Mouse (Mus musculus) kidney, postnatal 0 days (tissue): ENCODE results near the gene Lrrc8a. TPM values are rescaled to one million over a fixed set of nuclear protein-coding genes. Genes with fewer than 3 reads are reported as not detected.

ENCODE experiments used
- ATAC-seq: fragments of 200-750 bp; cut with Nextera tagmentation; replicated peaks from 2 replicates; pipeline ENCODE4 v1.8.0; 2017; ENCODE audit warnings: low read depth, moderate number of reproducible peaks, moderate TSS enrichment, moderate library complexity; ENCODE audit not compliant: low FRiP score
- DNase-seq: peaks from one replicate; pipeline ENCODE4 v3.0.0-alpha.2; 2016; ENCODE audit warnings: low spot score
- H3K27ac ChIP-seq: fragments of 300-500 bp; sonication (generic); 2 replicates; pipeline ENCODE4 v1.5.1; 2014; ENCODE audit warnings: mild to moderate bottlenecking
- H3K27me3 ChIP-seq: fragments of 300-500 bp; sonication (generic); 2 replicates; pipeline ENCODE4 v1.6.1; 2014; ENCODE audit warnings: low read length, mixed read lengths; ENCODE audit not compliant: insufficient read depth
- H3K36me3 ChIP-seq: fragments of 300-500 bp; sonication (generic); 2 replicates; pipeline ENCODE4 v1.6.1; 2014; ENCODE audit warnings: low read length, mixed read lengths; ENCODE audit not compliant: insufficient read depth
- H3K4me1 ChIP-seq: fragments of 300-500 bp; sonication (generic); replicated peaks from 2 replicates; pipeline ENCODE4 v1.6.1; 2014; ENCODE audit warnings: antibody characterized with exemption, low read length, mixed read lengths; ENCODE audit not compliant: insufficient read depth
- H3K4me2 ChIP-seq: fragments of 300-500 bp; sonication (generic); 2 replicates; pipeline ENCODE4 v1.6.1; 2014; ENCODE audit warnings: mild to moderate bottlenecking, low read length, moderate library complexity, mixed read lengths
- H3K4me3 ChIP-seq: fragments of 300-500 bp; sonication (generic); replicated peaks from 2 replicates; pipeline ENCODE4 v1.5.1; 2014; ENCODE audit warnings: low read depth, low read length
- H3K9ac ChIP-seq: fragments of 300-500 bp; sonication (generic); 2 replicates; pipeline ENCODE4 v1.6.1; 2014; ENCODE audit warnings: low read depth, low read length
- H3K9me3 ChIP-seq: fragments of 300-500 bp; sonication (generic); replicated peaks from 2 replicates; pipeline ENCODE4 v1.6.1; 2016; ENCODE audit warnings: low read length, inconsistent platforms, mixed read lengths
- CTCF ChIP-seq: IDR thresholded peaks from 2 replicates; pipeline ENCODE4 v1.5.1; 2016; ENCODE audit warnings: antibody characterized with exemption, low read depth, mild to moderate bottlenecking, moderate library complexity
- WGBS: fragments of 180-500 bp; shearing (Covaris S2); extraction: QIAGEN DNeasy Blood & Tissue Kit; methylation state at CpG from one replicate; pipeline ENCODE4 v1.1.7; 2014; 5-methylcytosine and 5-hydroxymethylcytosine counted together
- polyA plus RNA-seq: library from polyadenylated mRNA; unstranded; fragments of >200 nt; fragmentation: Nextera tagmentation; extraction: Ambion mirVana; gene quantifications from 2 replicates; pipeline ENCODE4 v1.2.1, GENCODE M21; 2015

Gene Lrrc8a
- polyA plus RNA-seq, 1 experiment from 2014 or later: 50.2 TPM

GRCm38 (mm10) chr2:30212169-30212545 lies 25.4 kb upstream of the Lrrc8a start:
- DNase-seq (no peak), ATAC-seq (no peak)
- Histone ChIP-seq H3K9me3 (no peaks in the 10 kb centered on the region), H3K4me1 (no peaks in the 10 kb centered on the region), H3K36me3 (no peaks in the 10 kb centered on the region), H3K4me3 (no peak overlapping the region), H3K4me2 (no peak overlapping the region), H3K27me3 (no peaks in the 10 kb centered on the region), H3K27ac (no peak overlapping the region), H3K9ac (no peak overlapping the region)
- WGBS: 83% methylated on average over 4 of the region's 4 CpGs
- TF ChIP-seq CTCF: no peak

DNA sequence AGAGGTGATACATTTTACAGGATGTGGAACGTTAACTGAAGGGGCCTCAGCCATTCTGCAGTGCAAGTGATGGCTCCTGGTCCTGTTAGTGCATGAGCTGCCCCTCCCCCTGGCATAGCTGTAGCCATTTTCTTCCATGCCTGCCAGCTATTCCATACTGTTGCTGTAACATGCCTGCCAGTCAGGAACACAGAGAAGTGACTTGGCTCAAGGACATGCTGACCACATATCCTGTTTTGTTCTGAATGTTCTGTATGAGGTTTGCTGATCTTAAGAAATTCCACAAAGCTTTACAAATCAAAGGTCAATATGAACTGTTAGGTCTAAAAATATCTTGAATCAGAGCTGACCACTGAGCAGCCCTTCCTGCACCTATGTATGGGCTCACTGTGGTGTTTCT lies 24.6 kb upstream of the Lrrc8a start:
- no peaks in the 10 kb centered on the region for H3K9me3 ChIP-seq
- TF ChIP-seq CTCF: no peak
- H3K36me3 ChIP-seq: no peaks in the 10 kb centered on the region
- H3K4me3 ChIP-seq: no peak overlapping the region
- ATAC-seq (no peak), DNase-seq (no peak)
- WGBS: 48% methylated on average over 1 of the region's 1 CpGs
- no peak overlapping the region for H3K4me2 ChIP-seq
- no peaks in the 10 kb centered on the region for H3K27me3 ChIP-seq
- no peak overlapping the region for H3K9ac ChIP-seq
- no peaks in the 10 kb centered on the region for H3K4me1 ChIP-seq
- no peak overlapping the region for H3K27ac ChIP-seq

- Histone ChIP-seq H3K9ac (no peak overlapping the region; the same call in 1 of the 2 replicates), H3K27me3 (no peaks in the 10 kb centered on the region), H3K4me2 (no peak overlapping the region), H3K4me3 (no peak overlapping the region), H3K36me3 (no peaks in the 10 kb centered on the region), H3K27ac (0 out of 2 replicates have a peak overlapping the region, but pooled peaks have one; percentile 8), H3K9me3 (no peaks in the 10 kb centered on the region), H3K4me1 (no peaks in the 10 kb centered on the region)
- 82% methylated on average over 3 of the region's 3 CpGs for WGBS
- ATAC-seq (no peak), DNase-seq (no peak)
- TF ChIP-seq CTCF: no peak
These were observed 22.8 kb upstream of the Lrrc8a start for GRCm38 (mm10) chr2:30214745-30215144.

GRCm38 (mm10) chr2:30215493-30215892 lies 22.0 kb upstream of the Lrrc8a start:
- H3K27me3 ChIP-seq: no peaks in the 10 kb centered on the region
- H3K36me3 ChIP-seq: no peaks in the 10 kb centered on the region
- H3K27ac ChIP-seq: 0 out of 2 replicates have a peak overlapping the region, but pooled peaks have one; percentile 8
- H3K4me3 ChIP-seq: no peak overlapping the region
- no peak overlapping the region for H3K9ac ChIP-seq
- WGBS: 45% methylated on average over 6 of the region's 6 CpGs
- H3K9me3 ChIP-seq: no peaks in the 10 kb centered on the region
- ATAC-seq: no peak
- no peaks in the 10 kb centered on the region for H3K4me1 ChIP-seq
- TF ChIP-seq CTCF: no peak
- DNase-seq: peak; percentile 49
- no peak overlapping the region for H3K4me2 ChIP-seq

GRCm38 (mm10) chr2:30216293-30216692 lies 21.2 kb upstream of the Lrrc8a start:
- 95% methylated on average over 5 of the region's 5 CpGs for whole genome bisulfite sequencing
- no peak for TF ChIP-seq CTCF

DNA sequence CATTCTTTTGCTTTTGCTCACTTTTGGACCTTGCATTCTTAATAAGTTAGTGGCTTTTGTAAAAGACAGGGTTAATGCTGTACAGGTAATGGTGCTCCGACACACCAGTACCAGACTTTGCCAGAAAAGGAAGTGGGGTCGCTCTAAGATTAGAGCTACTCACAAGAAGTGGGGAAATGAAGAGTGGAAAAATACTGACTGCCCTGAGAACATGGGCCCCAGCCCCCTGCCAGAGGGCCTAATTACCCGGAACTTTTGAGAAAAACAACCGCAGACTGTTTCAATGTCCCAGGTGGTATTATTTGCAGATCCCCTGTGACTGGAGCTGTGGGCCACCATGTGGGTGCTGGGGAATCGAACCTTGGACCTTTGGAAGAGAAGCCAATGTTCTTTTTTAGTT lies 1.9 kb upstream of the Lrrc8a start:
- WGBS: 60% methylated on average over 5 of the region's 5 CpGs
- ATAC-seq (no peak), DNase-seq (peak; percentile 10)
- peaks cover 19% of the 10 kb centered on the region for H3K4me1 ChIP-seq
- no peak overlapping the region for H3K4me3 ChIP-seq
- 0 out of 2 replicates have a peak, but pooled peaks cover 2% of the 10 kb centered on the region for H3K36me3 ChIP-seq
- no peaks in the 10 kb centered on the region for H3K9me3 ChIP-seq
- H3K4me2 ChIP-seq: no peak overlapping the region
- TF ChIP-seq CTCF: peak; percentile 18; the same call in 1 of the 2 replicates
- no peak overlapping the region for H3K27ac ChIP-seq
- no peak overlapping the region for H3K9ac ChIP-seq
- H3K27me3 ChIP-seq: no peaks in the 10 kb centered on the region

More at GRCm38 (mm10) chr2:30216293-30216692, 21.2 kb upstream of the Lrrc8a start:
- no peak overlapping the region for H3K9ac ChIP-seq
- DNase-seq: no peak
- H3K27ac ChIP-seq: no peak overlapping the region
- H3K4me2 ChIP-seq: no peak overlapping the region
- H3K4me3 ChIP-seq: no peak overlapping the region
- no peaks in the 10 kb centered on the region for H3K27me3 ChIP-seq
- no peaks in the 10 kb centered on the region for H3K36me3 ChIP-seq
- H3K9me3 ChIP-seq: no peaks in the 10 kb centered on the region
- no peaks in the 10 kb centered on the region for H3K4me1 ChIP-seq
- no peak for ATAC-seq
